Mouse (Mus musculus) intestine, postnatal 0 days (tissue): ENCODE results near the gene Stk39. TPM values are rescaled to one million over a fixed set of nuclear protein-coding genes. Genes with fewer than 3 reads are reported as not detected.

ENCODE experiments used
- ATAC-seq: fragments of 200-750 bp; cut with Nextera tagmentation; 2 replicates; pipeline ENCODE4 v1.8.0; 2017; ENCODE audit warnings: mild to moderate bottlenecking, moderate TSS enrichment, moderate library complexity
- H3K27ac ChIP-seq: fragments of 300-500 bp; sonication (generic); 2 replicates; pipeline ENCODE4 v1.5.1; 2014; ENCODE audit warnings: mild to moderate bottlenecking, low read depth, low read length, moderate library complexity
- H3K27me3 ChIP-seq: fragments of 300-500 bp; sonication (generic); replicated peaks from 2 replicates; pipeline ENCODE4 v1.6.1; 2014; ENCODE audit warnings: low read length, mixed read lengths; ENCODE audit not compliant: control insufficient read depth, insufficient read depth
- H3K36me3 ChIP-seq: fragments of 300-500 bp; sonication (generic); 2 replicates; pipeline ENCODE4 v1.6.1; 2014; ENCODE audit warnings: mild to moderate bottlenecking, moderate library complexity; ENCODE audit not compliant: control insufficient read depth, insufficient read depth
- H3K4me1 ChIP-seq: fragments of 300-500 bp; sonication (generic); replicated peaks from 2 replicates; pipeline ENCODE4 v1.6.1; 2014; ENCODE audit warnings: antibody characterized with exemption, low read length, mixed read lengths; ENCODE audit not compliant: control insufficient read depth, insufficient read depth
- H3K4me2 ChIP-seq: fragments of 300-500 bp; sonication (generic); replicated peaks from 2 replicates; pipeline ENCODE4 v1.6.1; 2014; ENCODE audit warnings: low read depth, mild to moderate bottlenecking, moderate library complexity
- H3K4me3 ChIP-seq: fragments of 300-500 bp; sonication (generic); 2 replicates; pipeline ENCODE4 v1.5.1; 2014; ENCODE audit warnings: low read depth, low read length
- H3K9ac ChIP-seq: fragments of 300-500 bp; sonication (generic); 2 replicates; pipeline ENCODE4 v1.6.1; 2014; ENCODE audit warnings: mild to moderate bottlenecking, low read depth, low read length
- H3K9me3 ChIP-seq: fragments of 300-500 bp; sonication (generic); 2 replicates; pipeline ENCODE4 v1.6.1; 2016; ENCODE audit warnings: mixed run types; ENCODE audit not compliant: control insufficient read depth
- CTCF ChIP-seq: sonication (generic); IDR thresholded peaks from 2 replicates; pipeline ENCODE4 v1.5.1; 2016; ENCODE audit warnings: low read depth, mild to moderate bottlenecking, control low read depth, antibody characterized with exemption, moderate library complexity
- WGBS: fragments of 180-500 bp; shearing (Covaris S2); extraction: QIAGEN DNeasy Blood & Tissue Kit; methylation state at CpG from one replicate; pipeline ENCODE4 v1.1.7; 2014; 5-methylcytosine and 5-hydroxymethylcytosine counted together
- polyA plus RNA-seq: library from polyadenylated mRNA; unstranded; fragments of >200 nt; fragmentation: Nextera tagmentation; extraction: Ambion mirVana; gene quantifications from 2 replicates; pipeline ENCODE4 v1.2.1, GENCODE M21; 2015

Stk39 gene
- polyA plus RNA-seq, 1 experiment from 2014 or later, result 10.1 TPM

DNA sequence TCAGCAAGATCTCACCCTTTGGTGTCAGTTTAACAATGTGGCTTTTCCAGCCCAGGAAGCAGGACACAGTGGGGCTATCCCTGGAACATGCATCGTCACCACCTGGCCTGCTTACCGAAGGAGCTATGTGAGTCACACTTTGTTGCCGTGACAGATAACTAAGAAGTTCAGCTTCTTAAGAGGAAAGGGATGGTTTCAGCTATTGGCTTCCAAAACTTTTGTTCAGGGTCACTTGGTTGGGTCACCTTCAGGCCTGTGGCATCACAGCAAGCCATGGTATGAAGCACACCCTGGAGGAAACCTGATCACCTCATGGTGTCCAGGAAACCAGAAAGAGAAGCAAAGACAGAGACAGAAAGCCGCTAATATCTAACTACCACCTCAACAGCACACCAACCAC, 128.3 kb downstream of the Stk39 start:
- 92% methylated on average over 4 of the region's 4 CpGs for WGBS
- no peaks in the 10 kb centered on the region for H3K9me3 ChIP-seq

DNA sequence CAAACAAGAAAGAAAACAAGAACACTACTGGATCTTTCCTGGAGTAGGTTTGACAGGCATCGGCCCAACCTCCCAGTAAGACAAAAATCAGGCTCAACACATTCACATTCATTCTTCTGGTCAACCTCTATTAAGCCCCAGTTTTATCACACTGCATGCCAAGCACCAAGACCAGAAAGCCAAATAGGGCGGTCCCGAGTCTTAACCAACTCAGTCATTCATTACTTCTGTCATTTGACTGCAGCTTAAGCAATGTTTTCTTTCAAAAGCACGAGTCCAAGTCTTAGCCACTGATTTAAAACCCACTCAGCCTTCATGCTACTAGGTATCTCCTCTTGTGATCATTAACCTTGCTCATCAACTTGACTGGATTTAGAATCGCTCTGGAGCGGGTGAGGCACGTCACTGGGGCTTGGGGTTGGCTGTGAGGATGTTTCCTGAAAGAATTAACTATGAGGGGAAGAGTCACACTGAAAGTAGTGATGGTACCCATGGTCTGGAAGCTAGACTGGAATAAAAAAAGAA, 129.9 kb downstream of the Stk39 start:
- H3K9ac ChIP-seq, result no peak overlapping the region
- no peak overlapping the region for H3K27ac ChIP-seq
- WGBS, result 87% methylated on average over 7 of the region's 7 CpGs
- H3K4me2 ChIP-seq, result no peak overlapping the region
- no peaks in the 10 kb centered on the region for H3K9me3 ChIP-seq
- H3K4me3 ChIP-seq, result no peak overlapping the region
- H3K36me3 ChIP-seq, result no peaks in the 10 kb centered on the region
- no peak for TF ChIP-seq CTCF
- H3K4me1 ChIP-seq, result no peaks in the 10 kb centered on the region
- H3K27me3 ChIP-seq, result no peaks in the 10 kb centered on the region
- no peak for ATAC-seq

More for the DNA sequence above, 128.3 kb downstream of the Stk39 start:
- Histone ChIP-seq H3K27me3 (no peaks in the 10 kb centered on the region), H3K4me1 (no peaks in the 10 kb centered on the region), H3K27ac (no peak overlapping the region), H3K4me3 (no peak overlapping the region), H3K4me2 (no peak overlapping the region), H3K9ac (no peak overlapping the region), H3K36me3 (no peaks in the 10 kb centered on the region)
- no peak for ATAC-seq
- TF ChIP-seq CTCF, result no peak

DNA sequence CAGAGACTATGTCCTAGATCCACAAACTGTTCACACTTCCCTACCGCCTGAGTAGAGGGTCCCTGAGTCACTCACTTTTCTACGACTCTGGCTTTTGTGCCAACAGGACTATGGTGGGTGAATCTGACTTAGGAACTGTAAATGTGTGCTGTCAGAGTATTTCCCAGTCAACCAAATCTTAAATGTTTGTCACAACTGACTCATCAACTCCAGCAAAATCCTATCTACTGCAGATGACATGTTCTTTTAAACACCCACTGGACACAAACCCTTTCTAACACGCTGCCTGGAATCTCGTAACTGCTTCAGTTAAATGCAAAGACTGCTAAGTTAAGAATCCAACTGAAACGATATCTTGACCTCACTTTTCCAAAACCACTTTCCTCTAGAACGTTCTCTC, 135.2 kb downstream of the Stk39 start:
- no peaks in the 10 kb centered on the region for H3K36me3 ChIP-seq
- H3K9ac ChIP-seq, result no peak overlapping the region
- no peaks in the 10 kb centered on the region for H3K27me3 ChIP-seq
- no peaks in the 10 kb centered on the region for H3K4me1 ChIP-seq
- ATAC-seq, result no peak
- no peak overlapping the region for H3K27ac ChIP-seq
- no peak overlapping the region for H3K4me2 ChIP-seq
- TF ChIP-seq CTCF, result no peak
- H3K9me3 ChIP-seq, result no peaks in the 10 kb centered on the region
- H3K4me3 ChIP-seq, result no peak overlapping the region
- 94% methylated on average over 6 of the region's 6 CpGs for WGBS

DNA sequence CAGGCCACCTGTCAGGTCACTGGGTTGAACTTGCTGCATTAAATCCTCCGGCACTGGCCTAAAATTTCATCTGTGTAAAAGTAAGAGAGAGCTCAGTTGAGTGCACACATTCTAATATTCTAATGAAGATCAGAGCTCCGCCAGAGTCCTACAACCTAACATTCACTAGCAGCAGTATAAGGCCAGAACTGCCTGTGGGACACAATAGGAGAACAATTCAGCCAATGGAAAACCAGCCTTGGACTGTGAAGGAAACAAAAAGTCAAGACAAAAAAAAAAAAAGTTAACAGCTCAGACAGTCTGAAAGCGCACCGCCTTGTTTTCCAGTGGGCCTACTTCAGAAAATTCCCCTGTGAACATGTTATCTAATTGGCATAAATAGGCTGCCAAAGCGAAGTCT, 137.1 kb downstream of the Stk39 start:
- no peaks in the 10 kb centered on the region for H3K27me3 ChIP-seq
- 91% methylated on average over 5 of the region's 5 CpGs for WGBS
- no peaks in the 10 kb centered on the region for H3K4me1 ChIP-seq
- H3K9me3 ChIP-seq, result no peaks in the 10 kb centered on the region
- H3K27ac ChIP-seq, result no peak overlapping the region
- no peak for TF ChIP-seq CTCF
- ATAC-seq, result no peak
- H3K36me3 ChIP-seq, result no peaks in the 10 kb centered on the region; the same call in 1 of the 2 replicates
- H3K4me2 ChIP-seq, result no peak overlapping the region
- no peak overlapping the region for H3K4me3 ChIP-seq
- no peak overlapping the region for H3K9ac ChIP-seq

DNA sequence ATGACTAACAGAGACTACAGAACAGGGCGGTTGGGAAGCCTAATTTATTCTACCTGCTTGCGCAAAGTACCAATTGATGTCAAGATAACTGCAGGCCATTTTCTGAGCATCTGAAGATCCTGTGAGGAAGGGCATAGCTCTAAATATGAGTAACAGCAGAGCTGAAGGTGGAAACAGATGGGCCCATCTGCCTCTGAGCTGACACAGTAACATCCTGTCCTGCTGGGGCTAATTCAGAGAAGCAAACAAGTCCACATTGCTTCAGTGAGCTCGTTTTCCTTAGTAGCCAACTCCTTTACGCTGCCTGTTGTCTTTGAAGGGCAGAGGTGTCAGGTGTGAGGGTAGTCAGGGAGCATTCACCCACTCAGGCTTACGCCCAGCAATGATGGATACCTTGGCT, 146.8 kb downstream of the Stk39 start:
- no peaks in the 10 kb centered on the region for H3K27me3 ChIP-seq
- H3K9me3 ChIP-seq, result no peaks in the 10 kb centered on the region
- H3K4me2 ChIP-seq, result no peak overlapping the region
- no peak overlapping the region for H3K4me3 ChIP-seq
- H3K9ac ChIP-seq, result no peak overlapping the region
- WGBS, result 66% methylated on average over 5 of the region's 5 CpGs
- H3K36me3 ChIP-seq, result no peaks in the 10 kb centered on the region; the same call in 1 of the 2 replicates
- TF ChIP-seq CTCF, result no peak
- ATAC-seq, result no peak
- no peak overlapping the region for H3K27ac ChIP-seq
- H3K4me1 ChIP-seq, result no peaks in the 10 kb centered on the region

DNA sequence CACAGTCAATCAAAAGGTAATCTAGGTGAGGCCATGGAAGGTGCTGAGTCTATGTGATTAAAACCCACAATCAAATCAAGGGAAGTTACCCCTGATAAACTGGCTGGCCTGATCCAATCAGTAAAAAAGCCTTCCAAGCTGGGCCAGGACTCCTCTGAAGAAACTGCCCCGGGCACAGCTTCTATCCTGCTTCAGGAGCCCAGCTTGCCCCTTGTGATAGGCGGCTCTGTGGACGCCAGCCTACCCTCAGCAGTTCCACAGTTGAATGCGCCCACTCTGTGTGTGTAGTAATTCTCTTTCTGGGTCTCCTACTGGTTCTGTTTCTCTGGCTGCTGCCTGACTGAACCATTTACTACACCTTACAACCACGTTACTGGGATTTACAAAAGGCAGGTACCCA, 150.8 kb downstream of the Stk39 start:
- 87% methylated on average over 5 of the region's 5 CpGs for WGBS
- Histone ChIP-seq H3K4me1 (no peaks in the 10 kb centered on the region), H3K9ac (no peak overlapping the region), H3K36me3 (no peaks in the 10 kb centered on the region), H3K9me3 (no peaks in the 10 kb centered on the region), H3K27ac (no peak overlapping the region), H3K27me3 (no peaks in the 10 kb centered on the region), H3K4me3 (no peak overlapping the region), H3K4me2 (no peak overlapping the region)
- no peak for ATAC-seq
- TF ChIP-seq CTCF, result no peak

DNA sequence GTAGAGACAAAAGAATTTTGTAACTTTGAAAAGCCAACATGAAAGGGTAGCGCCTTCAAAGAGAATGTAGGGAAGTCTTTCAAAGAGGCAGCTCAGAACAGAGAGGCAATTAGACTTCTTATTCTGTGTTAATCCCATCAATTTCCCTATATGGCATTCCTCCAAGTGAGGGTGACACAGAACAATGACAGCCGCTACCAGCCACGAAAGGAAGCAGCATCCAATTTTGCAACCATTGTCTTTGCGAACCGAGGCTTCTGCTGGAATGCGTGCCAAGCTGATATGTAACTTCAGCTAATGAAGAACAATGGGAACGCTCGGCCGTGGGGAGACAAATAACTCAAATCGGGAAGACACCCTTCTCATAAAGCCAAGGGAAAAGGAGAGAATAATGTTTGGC, 151.4 kb downstream of the Stk39 start:
- H3K4me1 ChIP-seq, result no peaks in the 10 kb centered on the region
- no peak overlapping the region for H3K9ac ChIP-seq
- no peak for ATAC-seq
- H3K9me3 ChIP-seq, result no peaks in the 10 kb centered on the region
- no peak overlapping the region for H3K4me2 ChIP-seq
- TF ChIP-seq CTCF, result no peak
- WGBS, result 58% methylated on average over 10 of the region's 10 CpGs
- H3K4me3 ChIP-seq, result no peak overlapping the region
- H3K27ac ChIP-seq, result no peak overlapping the region
- H3K36me3 ChIP-seq, result no peaks in the 10 kb centered on the region
- H3K27me3 ChIP-seq, result no peaks in the 10 kb centered on the region
